Mouse (Mus musculus) mouse trophoblast stem cell (cell line): ENCODE measurements at regions not wholly inside any gene's neighbourhood (a gene's known extent, or its start where the extent isn't known, plus 50 kb on each side); places are given as distances from the start of the nearest gene placed in this dataset.

ENCODE experiments used
- in situ Hi-C, 2 experiments: fragments of 300-500 bp; cut with MseI, MboI; formaldehyde crosslinking; loops; 2 replicates in 1 of 2; 3 replicates in 1 of 2; pipeline ENCODE4 v1.15.1; 2025

- in situ Hi-C loops, result no loop called here
Measured at GRCm38 (mm10) chr10:51287852-51288251, 192.6 kb upstream of the Gm49339 start.

GRCm38 (mm10) chr10:51291412-51292207 is 188.8 kb upstream of the Gm49339 start:
- in situ Hi-C loops, result no loop called here

GRCm38 (mm10) chr10:51312814-51313213 is 167.6 kb upstream of the Gm49339 start:
- in situ Hi-C loops, result no loop called here

- in situ Hi-C loops, result no loop called here
Measured at GRCm38 (mm10) chr10:51320207-51320606, 160.2 kb upstream of the Gm49339 start.

- in situ Hi-C loops, result no loop called here
Measured at GRCm38 (mm10) chr10:51328772-51329171, 151.6 kb upstream of the Gm49339 start.

- in situ Hi-C loops, result no loop called here
Measured at GRCm38 (mm10) chr10:51329386-51329785, 151.0 kb upstream of the Gm49339 start.
